Mouse (Mus musculus) thymus, postnatal 10 days (tissue): ENCODE results near the gene Sycn.
"Not testable (repeated sequence)": the region's sequence is repeated elsewhere in the genome, so short reads cannot be mapped to it uniquely, and the experiment has no call there.

Experiments
- DNase-seq, 2 experiments: peaks; one replicate each; pipeline ENCODE4 v3.0.0; 2021; ENCODE audit warnings: low spot score in 2 of 2

Gene Sycn

DNA sequence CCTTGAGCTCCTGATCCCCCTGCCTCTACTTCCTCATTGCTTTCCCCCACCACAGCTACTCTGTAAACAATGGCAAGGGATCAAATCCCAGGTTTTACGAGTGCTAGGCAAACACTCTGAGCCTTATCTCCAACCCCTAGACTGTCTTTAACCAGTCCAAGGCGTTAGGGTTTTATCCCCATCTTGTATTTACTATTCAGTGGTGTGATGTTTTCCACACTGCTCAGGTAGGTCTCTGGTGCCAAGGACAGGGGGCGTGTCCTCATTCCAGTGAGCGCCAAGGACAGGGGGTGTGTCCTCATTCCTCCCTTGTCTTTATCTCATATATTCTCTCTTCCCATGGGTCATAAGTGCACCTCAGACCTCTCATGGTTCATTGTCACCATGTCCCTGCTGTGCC lies at the start of gene Sycn:
TSS of gene Sycn (plus strand) at position 360 of the 400 bp plus-strand sequence.
- DNase-seq, result no peak

DNA sequence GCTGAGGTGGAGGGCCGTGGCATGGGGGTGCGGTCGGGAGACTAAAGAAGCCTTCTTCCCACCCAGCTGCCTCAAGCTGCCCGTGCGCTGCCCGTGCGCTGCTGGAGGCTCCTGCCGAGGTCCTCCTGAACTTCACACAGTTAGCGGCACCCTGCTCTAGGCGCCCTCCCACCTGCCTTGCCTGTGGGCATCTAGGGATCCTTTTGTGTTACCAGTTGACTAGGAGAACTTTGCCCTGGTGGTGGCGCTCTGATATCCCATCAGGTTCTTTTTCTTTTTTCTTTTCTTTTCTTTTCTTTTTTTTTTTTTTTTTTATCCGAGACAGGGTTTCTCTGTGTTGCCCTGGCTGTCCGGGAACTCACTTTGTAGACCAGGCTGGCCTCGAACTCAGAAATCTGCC lies 49.8 kb upstream of the Sycn start:
- DNase-seq, result peak in 1 of 2 experiments; percentile 14

DNA sequence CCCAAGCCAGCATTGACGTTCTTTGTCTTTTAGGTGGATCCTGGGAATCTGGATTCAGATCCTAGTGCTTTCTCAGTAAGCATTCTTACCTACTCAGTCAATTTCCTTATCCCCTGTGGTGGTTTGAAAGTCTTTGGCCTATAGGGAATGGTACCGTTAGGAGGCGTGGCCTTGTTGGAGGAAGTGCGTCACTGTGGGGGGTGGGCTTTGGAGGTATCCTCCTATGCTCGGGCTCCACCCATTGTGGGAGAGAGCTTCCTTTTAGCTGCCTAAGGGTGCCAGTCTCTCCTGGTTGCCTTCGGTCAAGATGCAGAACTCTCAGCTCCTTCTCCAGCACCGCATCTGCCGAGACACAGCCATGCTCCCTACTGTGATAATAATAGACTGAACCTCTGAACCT lies 48.4 kb upstream of the Sycn start:
- DNase-seq, result no peak

DNA sequence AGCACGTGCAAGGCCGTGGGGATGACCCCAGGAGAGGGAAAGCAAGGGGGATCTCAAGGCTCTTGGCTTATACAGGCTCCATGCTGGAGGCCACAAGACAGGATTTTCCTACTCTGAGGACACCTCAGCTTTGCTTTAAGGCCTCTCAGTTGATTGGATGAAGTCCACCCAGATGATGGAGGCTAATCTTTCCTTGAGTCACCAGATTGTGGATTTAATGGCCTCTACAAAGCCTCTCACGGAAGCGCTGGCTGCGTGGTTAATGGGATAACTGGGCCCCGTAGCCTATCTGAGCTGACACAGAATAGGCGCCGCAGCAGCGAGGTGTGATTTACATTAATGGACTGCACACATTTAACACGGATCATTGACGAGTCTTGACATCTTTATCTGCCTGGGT lies 45.3 kb upstream of the Sycn start:
- DNase-seq, result no peak

DNA sequence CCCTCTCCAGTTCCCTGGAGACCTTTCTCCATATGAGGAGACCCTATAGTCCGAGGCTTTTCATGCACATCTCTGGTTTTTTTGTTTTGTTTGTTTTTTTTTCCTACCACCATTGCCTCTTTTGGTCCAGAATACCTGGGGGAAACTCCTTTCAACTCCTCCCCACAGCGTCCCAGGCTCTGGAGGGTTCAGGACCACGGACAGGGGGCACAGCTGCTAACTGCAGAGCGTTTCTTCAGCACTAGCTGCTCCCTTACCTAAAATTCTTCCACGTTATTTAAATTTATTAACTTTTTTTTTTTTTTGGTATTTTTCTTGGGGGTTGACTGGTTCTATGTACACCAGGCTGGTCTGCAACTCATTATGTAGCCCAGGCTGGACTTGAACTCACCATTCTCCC lies 35.1 kb upstream of the Sycn start:
- DNase-seq, result no peak

DNA sequence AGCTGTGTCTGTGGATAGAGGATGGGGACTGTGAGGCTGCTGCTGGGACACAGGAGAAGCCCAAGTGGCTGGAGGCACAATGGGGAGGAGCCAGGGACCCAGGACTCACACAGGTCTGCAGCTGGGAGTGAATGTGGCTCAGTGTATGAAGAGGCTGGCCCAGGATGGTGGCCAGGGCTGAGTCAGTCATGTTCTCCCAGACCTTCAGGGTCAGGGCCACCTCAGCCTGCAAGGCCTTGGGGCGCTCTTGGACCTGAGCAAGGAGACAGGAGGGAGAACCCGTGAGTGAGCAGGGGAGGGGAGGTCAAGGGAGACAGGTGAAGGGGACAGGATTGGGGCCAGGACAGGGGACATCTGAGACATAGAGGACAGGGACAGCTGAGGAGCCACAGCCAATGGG lies 31.6 kb upstream of the Sycn start:
- not testable (repeated sequence) for DNase-seq

DNA sequence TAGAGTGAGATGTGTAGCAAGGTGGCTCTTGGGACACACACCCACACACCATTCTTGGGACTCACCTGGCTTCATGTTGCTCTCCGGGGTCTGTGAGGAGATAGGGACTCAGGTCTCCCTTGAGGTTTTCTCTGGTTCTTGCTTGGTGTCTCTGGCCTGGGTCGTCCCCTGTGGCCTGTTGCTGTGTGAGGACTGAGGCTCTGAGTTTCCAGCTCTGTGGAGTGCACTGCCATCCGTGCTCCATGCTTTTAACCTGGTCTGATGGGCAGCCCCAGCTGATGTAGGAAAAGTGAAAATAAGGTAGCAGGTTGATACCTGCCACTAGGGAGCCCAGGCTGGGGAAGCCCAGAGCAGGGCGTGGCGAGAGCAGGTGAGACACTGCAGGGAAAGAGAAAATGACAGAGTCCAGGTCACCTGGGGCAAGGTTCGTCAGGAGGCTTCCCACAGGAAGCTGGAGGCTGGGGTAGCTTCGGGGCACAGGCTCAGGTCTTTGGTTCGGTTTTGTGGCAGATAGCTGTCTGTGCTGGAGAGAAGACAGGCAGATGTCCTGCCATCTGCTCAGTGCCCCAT lies 30.2 kb upstream of the Sycn start, which contains the start of gene Ifnl2:
TSS of gene Ifnl2 (minus strand) at position 51 of the 570 bp plus-strand sequence.
- not testable (repeated sequence) for DNase-seq

DNA sequence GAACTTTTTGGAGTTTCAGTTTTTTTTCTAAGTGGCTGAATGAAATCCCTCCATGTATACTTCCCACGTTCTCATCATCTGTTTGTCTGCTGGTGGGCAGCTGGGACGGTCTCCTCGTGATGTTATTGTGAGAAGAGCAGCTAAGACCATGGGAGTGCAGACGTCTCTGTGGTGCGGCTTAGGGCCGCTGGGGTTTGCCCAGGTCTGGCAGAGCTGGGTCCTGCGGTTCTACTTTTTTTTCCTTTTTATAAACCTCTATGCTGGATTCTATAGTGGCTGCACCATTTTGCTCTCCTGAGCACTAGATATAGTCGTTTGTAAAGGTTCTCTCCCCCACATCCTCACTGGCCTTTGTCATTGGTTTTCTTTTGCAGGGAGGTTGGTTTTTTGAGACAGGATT lies 29.2 kb upstream of the Sycn start:
- DNase-seq, result no peak

DNA sequence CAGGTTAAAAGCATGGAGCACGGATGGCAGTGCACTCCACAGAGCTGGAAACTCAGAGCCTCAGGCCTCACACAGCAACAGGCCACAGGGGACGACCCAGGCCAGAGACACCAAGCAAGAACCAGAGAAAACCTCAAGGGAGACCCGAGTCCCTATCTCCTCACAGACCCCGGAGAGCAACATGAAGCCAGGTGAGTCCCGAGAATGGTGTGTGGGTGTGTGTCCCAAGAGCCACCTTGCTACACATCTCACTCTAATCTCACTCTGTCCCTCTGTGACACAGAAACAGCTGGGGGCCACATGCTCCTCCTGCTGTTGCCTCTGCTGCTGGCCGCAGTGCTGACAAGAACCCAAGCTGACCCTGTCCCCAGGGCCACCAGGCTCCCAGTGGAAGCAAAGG lies 18.1 kb upstream of the Sycn start, which contains the start of gene Ifnl3:
TSS of gene Ifnl3 (plus strand) at position 301 of the 400 bp plus-strand sequence.
- not testable (repeated sequence) for DNase-seq

DNA sequence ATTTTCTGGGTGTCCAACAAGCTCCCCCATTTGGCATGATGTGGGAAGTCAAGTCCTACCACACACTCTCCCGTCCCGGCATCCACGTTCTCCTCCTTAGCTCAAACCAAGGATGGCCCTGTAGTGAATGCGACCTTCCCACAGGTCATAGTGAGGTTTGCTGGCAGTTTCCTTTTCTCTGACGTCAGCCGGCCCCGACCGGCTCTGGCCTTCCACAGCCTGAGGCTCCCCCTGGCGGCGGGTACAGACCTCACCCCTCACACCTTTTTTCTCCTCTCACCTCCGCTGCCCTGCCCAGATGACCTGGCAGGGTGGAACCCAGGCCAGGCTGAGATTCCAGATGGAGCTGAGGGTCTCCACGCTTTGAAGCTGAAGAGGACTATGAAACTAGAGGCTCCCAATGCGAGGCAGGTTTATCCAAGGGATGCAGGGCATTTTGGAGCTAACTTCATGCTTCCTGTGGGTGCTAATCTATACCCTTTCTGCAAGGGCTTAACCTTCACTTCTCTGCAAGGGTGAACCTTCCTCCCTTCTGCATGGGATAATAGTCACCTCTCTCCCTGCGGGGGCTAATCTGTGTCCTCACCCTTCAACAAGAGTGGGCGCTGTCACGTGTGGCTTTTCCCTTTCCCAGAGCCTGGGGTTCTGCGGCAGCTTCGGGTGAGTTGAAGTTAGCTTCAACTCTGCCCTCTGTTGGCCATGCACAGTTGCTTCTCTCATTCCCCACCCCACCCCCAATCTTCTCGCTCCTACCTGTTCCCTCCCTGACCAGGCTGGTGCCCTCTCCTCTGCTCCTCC lies 12.6 kb upstream of the Sycn start:
- DNase-seq, result peak; percentile 72 to 94

DNA sequence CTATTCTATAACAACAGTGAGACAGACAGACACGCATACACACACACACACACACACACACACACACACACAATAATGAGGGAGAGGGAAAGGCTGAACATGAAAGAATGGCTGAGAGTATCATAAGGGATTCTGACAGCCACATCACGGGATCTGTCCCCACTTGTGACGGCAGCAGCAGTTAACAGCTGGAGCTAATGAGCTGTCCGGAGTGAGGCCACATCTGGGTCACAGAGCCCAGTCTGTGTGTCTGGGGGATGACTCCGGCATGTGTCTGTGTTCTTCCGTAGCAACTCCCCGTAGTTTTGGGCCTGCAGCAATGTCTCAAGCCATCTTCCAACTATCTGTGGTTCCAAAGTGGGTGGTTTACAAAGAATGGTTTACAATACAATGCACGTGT lies 8.7 kb upstream of the Sycn start:
- no peak for DNase-seq

DNA sequence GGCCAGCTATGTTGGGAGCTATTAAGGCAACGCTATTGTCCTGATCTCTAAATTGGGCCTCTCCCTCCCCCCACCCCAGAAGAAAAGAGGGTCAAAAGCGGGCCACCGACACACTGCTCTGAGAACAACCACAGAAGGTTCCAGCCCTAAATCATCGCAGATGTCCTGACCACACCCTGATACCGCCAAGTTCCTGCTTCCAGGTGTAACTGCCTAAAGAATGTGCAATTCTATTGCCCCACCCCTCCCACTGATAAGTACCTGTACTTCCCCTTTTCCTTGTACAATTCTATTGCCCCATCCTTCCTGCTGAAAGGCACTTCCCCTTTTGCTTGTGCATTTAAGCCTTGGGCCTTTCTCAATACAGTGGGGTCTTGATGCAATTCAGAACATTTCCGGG lies 1.8 kb upstream of the Sycn start:
- not testable (repeated sequence) for DNase-seq

DNA sequence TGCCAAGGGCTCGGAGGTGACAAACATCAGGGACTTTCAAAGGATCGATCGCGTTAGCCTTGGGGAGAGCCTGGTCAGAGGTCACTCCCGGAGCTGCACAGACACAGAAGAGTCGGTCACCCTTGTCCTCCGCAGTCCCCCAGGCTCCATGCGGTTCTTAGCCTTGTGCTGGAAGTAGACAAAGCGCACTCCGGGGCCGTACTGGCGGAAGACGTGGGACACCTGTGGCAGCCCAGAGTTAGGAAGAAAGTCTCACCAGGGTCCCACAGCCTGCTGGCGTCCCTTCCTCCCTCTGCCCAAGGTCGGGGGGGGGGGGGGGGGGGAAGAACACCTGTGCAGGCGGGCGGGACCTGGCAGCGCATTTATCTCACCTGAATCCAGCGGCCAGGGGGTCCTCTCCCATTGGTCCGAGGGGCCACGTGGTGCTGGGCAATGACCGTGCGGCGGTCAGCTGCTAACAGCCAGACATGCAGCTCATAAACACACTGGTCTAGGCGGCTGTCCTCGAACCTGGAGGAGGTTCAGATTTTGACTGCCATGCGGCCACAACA lies 3.4 kb downstream of the Sycn start:
- DNase-seq, result no peak

DNA sequence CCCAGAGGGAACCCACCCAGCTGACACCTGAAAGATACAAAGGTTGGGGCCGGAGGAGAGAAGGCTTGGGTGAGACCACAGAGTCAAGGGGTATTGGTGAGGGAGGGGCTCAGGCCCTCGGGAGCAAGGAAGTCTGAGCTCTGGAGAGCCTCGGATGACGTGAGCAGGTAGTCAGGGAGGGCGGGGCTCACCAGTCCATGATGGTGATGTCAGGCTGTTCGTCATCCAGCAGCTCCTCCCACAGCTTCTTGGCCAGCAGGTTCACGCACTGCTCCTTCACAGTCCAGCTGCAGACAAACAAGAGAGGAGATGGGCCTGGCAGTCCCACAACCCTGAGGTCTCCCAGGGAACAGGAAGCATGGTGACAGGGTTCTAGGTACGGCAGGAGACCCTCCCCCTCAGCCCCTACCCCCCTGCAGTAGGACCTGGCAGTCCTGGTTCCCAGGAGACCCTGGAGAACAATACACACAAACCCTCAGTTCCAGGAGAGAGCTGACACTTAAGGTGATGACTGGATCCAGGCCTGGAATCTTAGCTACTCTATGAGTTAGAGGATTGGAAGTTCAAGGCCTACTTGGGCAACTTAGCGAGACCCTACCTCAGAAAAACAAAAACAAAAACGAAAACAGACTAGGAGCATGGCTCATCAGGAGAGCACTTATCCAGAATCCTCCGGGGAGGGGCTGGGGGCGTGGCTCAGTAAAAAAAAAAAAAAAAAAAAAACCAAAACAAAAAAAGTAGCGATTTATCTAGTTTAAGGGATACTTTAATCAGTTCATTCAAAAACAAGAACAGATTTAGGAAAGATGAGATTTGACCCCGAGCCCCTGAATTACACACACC lies 4.6 kb downstream of the Sycn start:
- no peak for DNase-seq

DNA sequence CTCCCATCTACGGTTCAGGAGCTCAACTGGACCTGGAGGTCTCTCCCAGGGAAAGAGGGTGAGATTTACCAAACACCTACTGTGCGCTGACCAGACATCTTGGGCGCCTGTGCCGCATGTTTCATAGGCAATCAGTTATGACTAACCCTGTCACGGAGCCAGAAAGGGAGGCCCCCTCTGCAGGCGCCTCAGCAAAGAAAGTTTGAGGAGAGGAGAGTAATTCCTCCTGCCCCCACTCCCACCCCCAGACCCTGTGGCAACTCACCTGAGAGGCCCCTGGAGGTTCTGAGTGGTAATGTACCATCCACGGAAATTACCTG lies 5.2 kb downstream of the Sycn start:
- no peak for DNase-seq

DNA sequence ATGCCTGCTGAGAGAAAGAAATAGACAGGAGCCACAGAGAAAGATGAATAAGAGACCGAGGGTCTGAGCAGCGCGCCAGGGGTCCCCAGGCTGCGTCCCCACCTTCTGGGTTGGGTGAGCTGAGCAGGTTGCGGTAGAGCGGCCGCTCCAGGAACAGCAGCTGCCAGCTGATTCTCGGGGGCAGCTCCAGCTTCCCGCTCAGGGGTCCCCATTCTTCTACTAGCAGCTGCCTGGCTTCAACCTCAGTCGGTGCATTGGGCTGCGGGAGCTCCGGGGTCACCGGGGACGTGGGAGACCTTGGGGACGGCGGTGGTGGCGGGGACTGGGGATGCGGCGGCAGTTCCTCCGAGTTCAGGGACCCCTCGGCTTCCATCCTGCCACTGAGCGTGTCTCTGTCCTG lies 6.0 kb downstream of the Sycn start:
- no peak for DNase-seq

DNA sequence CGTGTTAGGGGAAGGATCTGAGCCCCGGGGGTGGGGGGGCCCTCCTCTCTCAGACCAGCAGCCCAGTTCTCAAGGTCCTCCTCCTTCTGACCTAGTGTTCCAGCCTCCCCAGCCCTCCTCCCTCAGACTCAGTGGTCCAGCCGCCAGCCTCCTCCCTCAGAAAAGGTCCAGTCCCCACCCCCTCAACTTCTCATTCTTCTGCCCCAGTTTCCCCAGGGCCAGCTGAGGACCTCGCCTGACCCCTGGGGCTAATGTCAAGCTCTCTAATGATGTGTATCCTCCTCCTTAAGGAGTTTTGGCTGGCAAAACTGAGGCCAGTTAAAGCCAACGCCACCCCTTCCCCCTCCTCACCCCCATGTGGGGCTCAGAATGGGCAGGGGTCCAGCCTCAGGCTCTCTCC lies 6.5 kb downstream of the Sycn start, which contains the start of gene Nccrp1:
TSS of gene Nccrp1 (minus strand) at position 101 of the 400 bp plus-strand sequence.
- DNase-seq, result no peak

DNA sequence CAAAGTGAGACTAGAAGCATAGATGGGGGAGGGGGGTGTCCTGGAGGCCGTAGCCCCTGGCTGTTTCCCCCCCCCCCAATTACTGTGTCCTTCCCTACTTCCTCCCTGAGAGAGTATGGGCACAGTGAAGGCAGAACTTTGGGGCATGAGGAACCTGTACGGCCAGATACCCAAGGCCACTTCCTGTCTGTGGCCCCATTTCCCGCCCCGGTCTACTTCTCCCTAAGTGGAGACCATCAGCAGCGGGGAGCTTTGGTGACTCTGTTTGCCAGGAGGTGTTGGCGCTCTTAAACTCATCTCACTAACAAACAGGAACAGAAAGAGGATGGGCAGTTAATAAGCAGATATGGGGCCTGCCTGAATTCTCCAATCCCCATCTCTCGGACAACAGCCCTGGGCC lies 6.9 kb downstream of the Sycn start:
- DNase-seq, result no peak

DNA sequence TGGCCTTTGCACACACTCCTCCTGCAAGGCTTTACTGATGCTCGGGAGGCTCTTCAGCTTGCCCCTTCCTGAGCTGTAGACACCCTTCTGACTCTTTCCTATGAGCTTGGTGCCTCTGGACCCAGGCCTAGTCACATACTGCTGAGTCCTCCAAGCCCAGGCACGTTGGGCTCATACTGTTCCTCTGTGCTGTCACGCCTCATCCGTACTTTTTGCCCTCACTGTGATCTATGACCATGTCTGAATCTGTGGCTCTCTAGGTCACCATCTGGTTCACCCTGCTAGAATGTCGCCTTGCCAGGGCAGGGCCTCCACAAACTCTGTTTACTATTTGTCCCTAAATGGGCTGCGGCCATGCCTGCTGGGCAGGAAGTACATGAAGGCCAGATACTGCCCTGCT lies 12.4 kb downstream of the Sycn start:
- no peak for DNase-seq

DNA sequence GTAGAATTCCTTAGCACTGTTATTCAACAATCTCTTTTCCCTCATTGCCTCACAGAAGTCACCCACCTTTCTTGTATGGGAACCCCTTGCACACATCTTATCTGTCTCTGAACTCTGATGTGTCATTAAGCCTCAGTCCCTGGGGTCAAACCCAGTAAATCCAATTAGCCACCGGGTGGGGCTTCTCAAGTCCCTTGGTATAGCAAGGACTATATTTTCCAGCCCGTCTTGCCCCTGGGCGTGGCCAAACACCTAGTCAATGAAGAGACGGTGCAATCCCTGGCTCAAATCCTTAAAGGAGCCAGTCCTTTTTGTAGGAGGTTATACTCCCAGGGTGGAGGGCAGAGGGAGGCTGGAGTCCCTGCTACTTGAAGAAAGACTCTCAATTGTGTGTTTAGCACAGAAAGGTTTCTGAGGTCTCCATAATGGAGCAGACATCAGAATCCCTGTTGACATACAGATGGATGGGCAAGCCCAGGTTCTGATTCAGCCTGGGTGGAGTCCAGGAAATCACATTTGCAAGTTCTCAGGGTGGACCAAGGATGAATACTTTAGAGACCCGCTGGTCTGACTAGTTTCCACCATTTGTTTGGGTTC lies 15.4 kb downstream of the Sycn start:
- no peak for DNase-seq

DNA sequence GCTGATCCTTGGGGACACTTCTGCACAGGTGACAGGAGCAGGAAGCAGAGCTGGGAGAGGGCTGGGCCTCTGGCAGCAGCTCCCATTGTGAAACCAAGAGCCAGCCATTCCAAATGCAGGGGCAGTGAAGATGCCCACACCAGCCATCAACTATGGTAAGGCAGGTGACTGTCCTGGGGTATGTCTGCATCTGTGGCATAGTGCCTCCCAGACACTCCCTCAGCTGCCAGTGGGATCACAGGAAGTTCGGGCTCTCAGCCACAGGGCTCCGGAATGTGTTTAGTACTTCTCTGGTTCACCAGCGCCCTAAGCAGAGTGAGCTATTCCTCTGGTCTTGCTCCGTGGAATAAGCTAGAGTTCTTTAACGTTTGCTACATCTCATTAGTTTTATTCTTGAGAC lies 16.4 kb downstream of the Sycn start:
- no peak for DNase-seq

DNA sequence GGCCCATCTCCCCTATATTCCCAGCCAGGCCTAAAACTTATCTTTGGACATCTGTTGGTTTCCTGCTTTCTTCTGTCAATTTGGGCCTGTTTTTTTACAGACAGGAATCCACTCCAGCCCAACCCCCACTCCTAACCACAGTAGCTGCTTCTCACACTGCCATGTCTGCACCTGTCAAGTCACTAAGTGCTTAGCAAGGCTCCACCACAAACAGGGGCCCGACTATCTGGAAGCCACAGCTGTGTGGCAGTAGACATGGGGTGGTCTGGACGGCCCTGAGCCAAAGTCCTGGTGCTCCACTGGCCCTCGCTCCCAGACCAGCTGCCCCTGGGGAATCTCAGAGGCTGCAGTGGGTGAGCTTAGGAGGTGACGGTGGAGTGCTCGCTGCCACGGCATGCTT lies 17.0 kb downstream of the Sycn start:
- DNase-seq, result peak; percentile 88 to 89
